Mouse (Mus musculus) myocyte (in vitro differentiated cells): Measurements from ENCODE around the gene Rabgap1l.

Experiments
- CEBPB ChIP-seq: IDR thresholded peaks from 2 replicates; pipeline ENCODE4 v1.6.1; 2011; ENCODE audit warnings: mild to moderate bottlenecking, moderate library complexity; ENCODE audit not compliant: poor library complexity, insufficient read depth, severe bottlenecking
- E2F4 ChIP-seq: IDR thresholded peaks from one replicate; pipeline ENCODE4 v1.6.1; 2011; ENCODE audit warnings: mild to moderate bottlenecking, control low read depth, moderate library complexity; ENCODE audit not compliant: insufficient read depth
- MAX ChIP-seq: IDR thresholded peaks from one replicate; pipeline ENCODE4 v1.6.1; 2011; ENCODE audit warnings: low read depth, mild to moderate bottlenecking, control low read depth
- MYOD1 ChIP-seq, 3 experiments: IDR thresholded peaks; one replicate each; pipeline ENCODE4 v1.6.1; 2011; ENCODE audit warnings: control low read depth in 2 of 3, low read depth in 2 of 3, mild to moderate bottlenecking in 2 of 3, moderate library complexity in 1 of 3; ENCODE audit not compliant: insufficient read length in 2 of 3, control insufficient read depth in 1 of 3
- MYOG ChIP-seq, 3 experiments: IDR thresholded peaks; one replicate each; pipeline ENCODE4 v1.6.1; 2011; ENCODE audit warnings: control low read depth in 2 of 3, low read depth in 2 of 3, mild to moderate bottlenecking in 2 of 3; ENCODE audit not compliant: insufficient read length in 2 of 3, control insufficient read depth in 1 of 3, insufficient read depth in 1 of 3
- POLR2A ChIP-seq: IDR thresholded peaks from one replicate; pipeline ENCODE4 v1.6.1; 2011; ENCODE audit warnings: low read depth, mild to moderate bottlenecking, control low read depth, moderate library complexity; ENCODE audit not compliant: insufficient read length
- POLR2AphosphoS2 ChIP-seq: IDR thresholded peaks from one replicate; pipeline ENCODE4 v1.6.1; 2011; ENCODE audit warnings: low read depth, control low read depth; ENCODE audit not compliant: insufficient read length
- REST ChIP-seq: IDR thresholded peaks from one replicate; pipeline ENCODE4 v1.6.1; 2011; ENCODE audit warnings: mild to moderate bottlenecking, control low read depth, moderate library complexity; ENCODE audit not compliant: insufficient read depth, insufficient read length
- TCF12 ChIP-seq: IDR thresholded peaks from one replicate; pipeline ENCODE4 v1.6.1; 2011; ENCODE audit warnings: mild to moderate bottlenecking, control low read depth; ENCODE audit not compliant: poor library complexity, insufficient read depth, severe bottlenecking
- USF1 ChIP-seq: IDR thresholded peaks from one replicate; pipeline ENCODE4 v1.6.1; 2011; ENCODE audit warnings: low read depth, mild to moderate bottlenecking, control low read depth, moderate library complexity

GRCm38 (mm10) chr1:160734743-160735142, 58.3 kb downstream of the Rabgap1l start:
- TF ChIP-seq POLR2A (no peak), REST (no peak), MYOD1 (IDR thresholded peaks at IDR 0.05; ENCODE audit: control insufficient read depth in 1 of 3, insufficient read length in 2 of 3, low read depth in 2 of 3) (peak in 1 of 3 experiments; percentile 2), E2F4 (no peak), TCF12 (no peak), USF1 (no peak), POLR2AphosphoS2 (no peak), MAX (no peak), MYOG (IDR thresholded peaks at IDR 0.05; ENCODE audit: control insufficient read depth in 1 of 3, insufficient read depth in 1 of 3, insufficient read length in 2 of 3, low read depth in 2 of 3) (no peak), CEBPB (no peak)
